Mouse (Mus musculus): ENCODE results near the gene Ghrhr. TPM values are rescaled to one million over a fixed set of nuclear protein-coding genes. Genes with fewer than 3 reads are reported as not detected.

Gene Ghrhr
- polyA plus RNA-seq, 1 experiment from 2014 or later = not detected

DNA sequence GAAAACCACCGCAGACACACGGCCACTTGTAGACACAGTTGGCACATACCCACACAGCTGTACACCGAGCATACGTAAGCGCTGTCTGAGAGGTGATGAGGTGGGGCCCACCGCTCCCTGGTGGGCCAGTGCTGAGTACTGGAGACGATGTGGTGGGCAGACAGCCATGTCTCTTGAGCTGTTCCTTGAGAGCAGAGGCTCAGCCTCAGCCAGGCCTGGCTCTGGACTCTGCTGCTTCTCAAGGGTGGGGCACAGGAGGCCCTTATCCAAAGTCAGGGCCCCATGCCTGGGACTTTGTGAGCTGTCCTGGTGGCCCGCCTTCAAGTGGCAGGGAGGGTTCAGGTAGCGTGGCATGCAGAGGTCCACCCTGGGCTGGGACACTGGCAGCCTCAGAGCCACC is 33.8 kb upstream of the Ghrhr start:
- Histone ChIP-seq H3K4me1 (replicated peaks) (peaks cover 19% of the 10 kb centered on the region), H3K4me3 (no peak overlapping the region), H3K9ac (no peak overlapping the region), H3K9me3 (no peaks in the 10 kb centered on the region), H3K4me2 (no peak overlapping the region), H3K27ac (no peak overlapping the region), H3K27me3 (no peaks in the 10 kb centered on the region), H3K36me3 (no peaks in the 10 kb centered on the region)
- peak; percentile 41; the same call in 1 of the 2 replicates for ATAC-seq (ENCODE audit: low FRiP score)
- 79% methylated on average over 9 of the region's 9 CpGs for WGBS

DNA sequence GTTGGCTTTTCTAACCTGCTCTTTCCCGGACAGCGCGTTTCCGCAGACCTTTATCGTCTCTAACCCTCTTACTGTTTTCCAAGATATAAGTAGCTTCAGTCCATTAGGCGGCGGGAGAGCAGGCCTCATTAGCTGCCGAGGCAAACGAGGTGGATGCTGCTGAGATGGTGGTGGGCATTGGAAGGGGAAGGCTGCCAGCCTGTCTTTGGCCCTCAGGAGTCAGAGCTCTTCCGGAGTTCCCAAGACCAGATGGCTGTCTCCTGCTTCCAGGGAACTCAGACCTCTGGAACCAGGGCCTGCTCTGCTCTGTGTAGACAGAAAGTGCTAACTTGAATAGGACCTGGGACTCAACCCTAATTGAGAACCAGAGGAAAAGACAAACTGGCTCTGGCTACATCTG is 32.6 kb upstream of the Ghrhr start:
- Histone ChIP-seq H3K27me3 (no peaks in the 10 kb centered on the region), H3K4me3 (no peak overlapping the region), H3K27ac (peak overlapping the region; percentile 9; the same call in 1 of the 2 replicates), H3K4me1 (replicated peaks) (peaks cover 19% of the 10 kb centered on the region), H3K9ac (no peak overlapping the region), H3K4me2 (no peak overlapping the region), H3K9me3 (no peaks in the 10 kb centered on the region), H3K36me3 (no peaks in the 10 kb centered on the region)
- no peak for ATAC-seq (ENCODE audit: low FRiP score)
- WGBS = 84% methylated on average over 10 of the region's 10 CpGs

DNA sequence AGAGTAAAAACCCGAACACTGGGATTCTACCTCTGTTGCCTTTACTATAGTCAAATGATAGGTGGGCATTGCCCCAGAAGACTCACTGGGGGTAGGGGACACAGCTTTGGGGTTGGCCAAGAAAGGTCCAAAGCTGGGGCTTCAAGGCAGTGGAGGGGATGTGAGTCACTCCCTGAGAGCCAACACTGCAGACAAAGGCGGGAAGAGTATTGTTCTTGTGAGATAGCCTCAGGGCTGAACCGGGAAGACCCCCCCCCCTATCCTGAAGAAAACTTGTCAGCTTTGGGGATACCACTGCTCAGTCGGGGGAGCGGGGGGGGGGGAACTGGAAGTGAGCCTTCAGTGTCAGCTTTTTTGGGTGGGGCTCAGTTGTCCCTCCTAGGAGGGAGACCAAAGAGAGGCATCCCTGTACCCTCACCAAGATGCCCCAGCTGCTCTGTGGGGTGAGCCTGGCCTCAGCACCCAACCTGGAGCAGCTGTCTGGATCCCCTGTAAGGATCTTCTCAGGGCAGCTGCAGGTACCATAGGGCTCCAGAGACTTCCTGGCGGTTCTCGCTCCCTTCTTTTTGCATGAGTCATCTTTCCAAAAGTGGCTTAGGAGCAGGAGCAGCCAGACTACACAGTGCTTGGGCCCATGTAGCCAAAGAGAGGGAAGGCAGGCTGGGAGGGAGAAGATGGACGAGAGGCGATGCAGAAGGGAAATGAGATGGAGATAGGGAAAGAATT is 31.6 kb upstream of the Ghrhr start:
- 91% methylated on average over 9 of the region's 9 CpGs for WGBS
- Histone ChIP-seq H3K4me3 (no peak overlapping the region), H3K9ac (no peak overlapping the region), H3K4me1 (replicated peaks) (peaks cover 13% of the 10 kb centered on the region), H3K27me3 (no peaks in the 10 kb centered on the region), H3K27ac (no peak overlapping the region), H3K9me3 (0 out of 2 replicates have a peak, but pooled peaks cover 2% of the 10 kb centered on the region), H3K36me3 (no peaks in the 10 kb centered on the region), H3K4me2 (no peak overlapping the region)
- no peak for ATAC-seq (ENCODE audit: low FRiP score)

DNA sequence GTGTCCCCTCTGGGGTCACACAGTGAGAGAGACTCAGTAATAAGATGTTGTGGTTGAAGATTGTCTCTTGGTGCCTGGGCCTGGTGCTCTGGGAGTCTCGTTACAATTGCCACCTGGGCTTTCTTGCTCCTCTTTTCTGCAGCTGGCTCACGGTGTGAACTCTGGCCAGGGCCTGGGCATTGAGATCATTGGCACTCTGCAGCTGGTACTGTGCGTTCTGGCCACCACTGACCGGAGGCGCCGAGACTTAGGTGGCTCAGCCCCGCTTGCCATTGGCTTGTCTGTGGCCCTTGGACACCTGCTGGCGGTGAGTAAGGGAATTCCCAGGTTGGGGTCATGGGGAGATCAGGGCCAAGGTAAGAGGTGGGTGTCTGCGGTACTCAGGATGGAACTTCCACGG is 30.8 kb upstream of the Ghrhr start:
- H3K27ac ChIP-seq = no peak overlapping the region
- H3K4me1 ChIP-seq (replicated peaks) = peaks cover 13% of the 10 kb centered on the region
- H3K36me3 ChIP-seq = 0 out of 2 replicates have a peak, but pooled peaks cover 3% of the 10 kb centered on the region
- H3K9me3 ChIP-seq = 0 out of 2 replicates have a peak, but pooled peaks cover 9% of the 10 kb centered on the region
- 90% methylated on average over 10 of the region's 10 CpGs for WGBS
- H3K9ac ChIP-seq = no peak overlapping the region
- H3K27me3 ChIP-seq = no peaks in the 10 kb centered on the region
- no peak for ATAC-seq (ENCODE audit: low FRiP score)
- no peak overlapping the region for H3K4me2 ChIP-seq
- no peak overlapping the region for H3K4me3 ChIP-seq

GRCm38 (mm10) chr6:55346491-55346890 is 29.6 kb upstream of the Ghrhr start:
- Histone ChIP-seq H3K9me3 (0 out of 2 replicates have a peak, but pooled peaks cover 9% of the 10 kb centered on the region), H3K9ac (no peak overlapping the region), H3K4me3 (no peak overlapping the region), H3K27ac (no peak overlapping the region), H3K4me1 (replicated peaks) (peaks cover 11% of the 10 kb centered on the region), H3K4me2 (no peak overlapping the region), H3K27me3 (no peaks in the 10 kb centered on the region), H3K36me3 (0 out of 2 replicates have a peak, but pooled peaks cover 3% of the 10 kb centered on the region)
- ATAC-seq (ENCODE audit: low FRiP score) = no peak
- WGBS = 91% methylated on average over 7 of the region's 7 CpGs

DNA sequence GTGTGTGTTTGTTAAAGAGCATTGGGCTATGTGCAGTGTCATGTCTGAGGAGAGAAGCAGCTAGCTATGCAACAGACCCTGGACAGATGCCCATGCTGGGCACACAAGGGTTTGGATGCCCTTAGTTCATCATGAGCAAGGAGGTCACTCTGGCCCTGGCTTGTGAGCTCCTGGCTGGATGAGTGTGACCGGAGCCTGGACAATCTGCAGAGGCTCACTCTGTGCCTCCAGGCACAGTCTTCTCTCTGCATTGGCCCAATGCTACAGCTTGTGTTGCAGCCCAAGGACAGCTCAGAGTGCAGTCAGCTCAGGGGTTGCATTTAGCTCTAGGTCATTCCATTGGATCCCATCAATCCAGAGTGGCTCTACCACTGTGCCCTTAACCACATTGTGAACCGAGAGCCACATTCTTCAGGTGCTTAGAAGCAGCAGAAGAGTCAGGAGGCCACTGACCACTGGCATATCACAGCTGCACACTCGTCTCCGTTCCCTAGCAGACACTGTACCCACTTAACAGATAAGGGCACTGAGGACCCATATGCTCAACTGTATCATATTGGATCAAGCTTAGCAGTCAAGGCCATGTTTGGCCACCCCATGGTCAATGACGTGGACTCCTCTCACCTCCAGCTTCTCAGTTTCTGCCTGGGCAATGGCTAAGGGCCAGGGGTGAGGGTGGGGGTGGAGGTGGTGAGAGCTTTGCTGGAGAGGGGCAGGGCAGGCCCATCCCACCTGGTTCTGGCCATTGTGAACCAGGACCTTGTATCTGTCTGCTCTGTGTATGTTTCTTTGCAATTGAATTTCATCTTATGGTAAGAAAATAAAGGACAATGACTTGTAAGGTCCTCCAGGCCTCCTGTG is 28.2 kb upstream of the Ghrhr start:
- H3K9me3 ChIP-seq = 0 out of 2 replicates have a peak, but pooled peaks cover 9% of the 10 kb centered on the region
- 88% methylated on average over 5 of the region's 5 CpGs for WGBS
- no peak for ATAC-seq (ENCODE audit: low FRiP score)

DNA sequence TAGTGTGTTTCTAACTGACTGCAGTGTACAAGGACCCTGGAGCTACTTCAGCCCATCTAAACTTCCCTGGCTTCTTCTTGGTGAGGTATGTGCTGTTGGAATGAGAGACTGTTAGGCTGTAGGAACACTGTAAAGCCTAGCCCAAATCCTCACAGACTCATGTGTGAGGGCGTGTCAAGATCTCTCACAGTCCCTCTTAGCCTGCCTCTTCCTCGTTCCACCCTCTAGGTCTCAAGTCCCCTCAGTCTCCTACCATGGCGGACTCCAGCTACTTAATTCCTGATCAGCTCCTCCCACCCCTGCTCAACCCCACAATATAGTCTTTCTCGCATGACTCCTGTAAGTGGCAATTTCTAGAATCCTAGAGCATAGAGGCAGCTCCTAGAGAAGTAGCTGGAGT is 26.9 kb upstream of the Ghrhr start:
- H3K36me3 ChIP-seq = 0 out of 2 replicates have a peak, but pooled peaks cover 3% of the 10 kb centered on the region
- no peak overlapping the region for H3K27ac ChIP-seq
- H3K9ac ChIP-seq = no peak overlapping the region
- H3K4me3 ChIP-seq = no peak overlapping the region
- WGBS = 90% methylated on average over 4 of the region's 4 CpGs
- H3K4me1 ChIP-seq (replicated peaks) = no peaks in the 10 kb centered on the region
- H3K9me3 ChIP-seq = 0 out of 2 replicates have a peak, but pooled peaks cover 9% of the 10 kb centered on the region
- 0 out of 2 replicates have a peak, but pooled peaks cover 3% of the 10 kb centered on the region for H3K27me3 ChIP-seq
- H3K4me2 ChIP-seq = no peak overlapping the region
- ATAC-seq (ENCODE audit: low FRiP score) = no peak

More for the DNA sequence above, 28.2 kb upstream of the Ghrhr start:
- Histone ChIP-seq H3K9ac (no peak overlapping the region), H3K4me1 (replicated peaks) (no peaks in the 10 kb centered on the region), H3K4me2 (no peak overlapping the region), H3K36me3 (0 out of 2 replicates have a peak, but pooled peaks cover 3% of the 10 kb centered on the region), H3K4me3 (no peak overlapping the region), H3K27me3 (no peaks in the 10 kb centered on the region), H3K27ac (no peak overlapping the region)

GRCm38 (mm10) chr6:55350383-55350952 is 25.6 kb upstream of the Ghrhr start:
- H3K9ac ChIP-seq = no peak overlapping the region
- 0 out of 2 replicates have a peak, but pooled peaks cover 3% of the 10 kb centered on the region for H3K36me3 ChIP-seq
- H3K4me2 ChIP-seq = no peak overlapping the region
- 93% methylated on average over 6 of the region's 6 CpGs for WGBS
- ATAC-seq (ENCODE audit: low FRiP score) = no peak
- H3K4me1 ChIP-seq (replicated peaks) = no peaks in the 10 kb centered on the region
- H3K4me3 ChIP-seq = no peak overlapping the region
- H3K9me3 ChIP-seq = 0 out of 2 replicates have a peak, but pooled peaks cover 9% of the 10 kb centered on the region
- H3K27ac ChIP-seq = no peak overlapping the region
- H3K27me3 ChIP-seq = 0 out of 2 replicates have a peak, but pooled peaks cover 6% of the 10 kb centered on the region

DNA sequence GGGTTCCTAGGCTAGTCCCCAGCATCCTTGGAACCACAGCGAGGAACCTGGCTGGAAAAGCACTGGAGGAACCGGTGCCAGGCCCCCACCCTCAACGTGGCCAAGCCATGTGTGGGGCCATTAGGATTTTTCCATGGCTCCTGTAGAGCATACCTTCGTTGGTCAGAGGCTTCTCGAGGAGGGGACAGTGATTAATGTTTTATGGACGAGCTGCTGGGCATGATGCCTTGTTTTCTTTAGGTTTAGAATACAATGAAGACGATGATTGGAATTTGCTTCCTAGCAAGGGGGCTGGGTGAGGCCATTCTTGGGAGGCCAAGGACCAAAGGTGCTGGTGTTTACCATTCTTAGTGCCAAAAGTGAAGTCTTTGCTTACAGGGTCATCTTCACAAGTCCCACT is 24.4 kb upstream of the Ghrhr start:
- no peak for ATAC-seq (ENCODE audit: low FRiP score)
- H3K27ac ChIP-seq = no peak overlapping the region
- H3K4me1 ChIP-seq (replicated peaks) = no peaks in the 10 kb centered on the region
- H3K36me3 ChIP-seq = 0 out of 2 replicates have a peak, but pooled peaks cover 3% of the 10 kb centered on the region
- 0 out of 2 replicates have a peak, but pooled peaks cover 6% of the 10 kb centered on the region for H3K27me3 ChIP-seq
- H3K4me2 ChIP-seq = no peak overlapping the region
- no peak overlapping the region for H3K4me3 ChIP-seq
- 0 out of 2 replicates have a peak, but pooled peaks cover 9% of the 10 kb centered on the region for H3K9me3 ChIP-seq
- WGBS = 64% methylated on average over 7 of the region's 7 CpGs
- H3K9ac ChIP-seq = no peak overlapping the region

DNA sequence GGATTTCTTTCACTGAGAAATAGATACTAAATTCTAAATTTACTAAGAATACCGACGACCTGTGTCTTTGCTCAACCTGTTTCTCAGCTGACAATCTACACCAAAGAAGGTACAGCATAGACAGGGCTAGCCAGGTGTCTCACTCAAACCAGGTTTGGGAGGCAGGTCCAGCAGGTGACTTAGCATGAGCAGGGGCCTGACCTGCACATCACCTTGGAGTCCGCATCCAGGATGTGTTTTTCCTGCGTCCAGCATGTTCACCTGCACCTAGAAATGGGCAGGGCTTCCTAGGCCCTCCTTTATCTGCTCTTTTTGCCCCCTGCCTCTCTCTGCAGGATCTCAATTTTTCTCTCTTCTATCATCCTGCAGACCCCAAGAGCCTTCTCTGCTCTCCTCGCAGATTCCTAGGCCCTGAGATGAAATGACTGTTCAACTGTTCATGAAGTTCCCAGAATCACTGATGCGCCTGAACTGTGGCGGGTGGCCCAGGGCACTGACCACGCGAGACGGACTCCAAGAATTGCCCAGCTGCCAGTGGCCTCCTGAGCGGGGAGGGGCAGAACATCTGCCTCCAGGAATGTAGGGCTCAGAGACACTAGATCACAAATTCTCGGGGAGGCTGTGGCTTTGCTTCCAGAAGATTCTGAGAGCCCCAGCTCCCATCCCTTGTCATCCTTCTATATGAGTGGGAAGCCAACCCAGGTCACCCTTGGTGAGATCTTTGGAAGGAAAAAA is 22.2 kb upstream of the Ghrhr start:
- WGBS = 81% methylated on average over 12 of the region's 12 CpGs
- ATAC-seq (ENCODE audit: low FRiP score) = no peak
- Histone ChIP-seq H3K36me3 (0 out of 2 replicates have a peak, but pooled peaks cover 3% of the 10 kb centered on the region), H3K4me1 (replicated peaks) (peaks cover 7% of the 10 kb centered on the region; the same call in 1 of the 2 replicates), H3K4me2 (no peak overlapping the region), H3K4me3 (no peak overlapping the region), H3K27me3 (0 out of 2 replicates have a peak, but pooled peaks cover 6% of the 10 kb centered on the region), H3K9ac (no peak overlapping the region), H3K27ac (no peak overlapping the region), H3K9me3 (0 out of 2 replicates have a peak, but pooled peaks cover 9% of the 10 kb centered on the region)

DNA sequence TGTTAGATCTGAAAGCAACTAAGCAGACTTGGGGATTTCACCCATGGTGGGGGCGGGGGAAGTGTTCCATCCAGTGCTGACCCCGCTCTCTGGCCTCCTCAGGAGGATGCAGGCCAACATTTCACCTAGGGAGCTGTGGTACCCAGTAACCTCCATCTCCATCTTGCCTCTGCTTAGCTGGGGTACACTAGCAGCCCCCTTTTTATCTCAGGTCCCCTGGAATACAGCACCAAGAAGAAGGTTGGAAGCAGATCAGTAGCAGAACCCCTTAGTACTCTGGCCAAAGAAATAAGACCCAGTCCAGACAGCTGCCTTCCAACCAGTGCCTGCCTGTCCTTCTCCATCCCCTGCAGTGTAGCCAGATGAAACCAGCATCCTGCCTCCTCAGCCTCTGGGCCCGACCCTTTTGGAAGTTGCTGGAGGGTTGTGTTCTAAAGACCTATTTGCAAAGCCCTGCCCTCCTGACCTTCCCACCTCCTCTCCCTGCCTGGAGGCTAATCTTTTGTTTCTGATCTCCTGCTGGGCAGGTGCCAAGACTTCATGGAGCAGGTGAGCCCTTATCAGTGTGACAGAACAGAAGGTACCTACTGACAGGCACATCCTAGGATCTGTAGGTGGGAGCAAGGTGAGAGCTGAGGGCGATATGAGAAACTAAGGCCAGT is 21.5 kb upstream of the Ghrhr start:
- Histone ChIP-seq H3K4me2 (no peak overlapping the region), H3K36me3 (0 out of 2 replicates have a peak, but pooled peaks cover 3% of the 10 kb centered on the region), H3K27ac (no peak overlapping the region), H3K4me1 (replicated peaks) (peaks cover 7% of the 10 kb centered on the region; the same call in 1 of the 2 replicates), H3K4me3 (no peak overlapping the region), H3K9me3 (0 out of 2 replicates have a peak, but pooled peaks cover 6% of the 10 kb centered on the region), H3K27me3 (0 out of 2 replicates have a peak, but pooled peaks cover 6% of the 10 kb centered on the region), H3K9ac (no peak overlapping the region)
- ATAC-seq (ENCODE audit: low FRiP score) = no peak
- WGBS = 68% methylated on average over 4 of the region's 4 CpGs
